Mouse (Mus musculus) stomach, postnatal 0 days (tissue): ENCODE results near the gene Btbd17.

Experiments used
- CTCF ChIP-seq: IDR thresholded peaks from 2 replicates; pipeline ENCODE4 v1.5.1; 2016; ENCODE audit warnings: antibody characterized with exemption, low read depth, mild to moderate bottlenecking, moderate library complexity
- EP300 ChIP-seq: optimal IDR thresholded peaks from 2 replicates; pipeline ENCODE3; 2016; ENCODE audit warnings: antibody characterized with exemption

DNA sequence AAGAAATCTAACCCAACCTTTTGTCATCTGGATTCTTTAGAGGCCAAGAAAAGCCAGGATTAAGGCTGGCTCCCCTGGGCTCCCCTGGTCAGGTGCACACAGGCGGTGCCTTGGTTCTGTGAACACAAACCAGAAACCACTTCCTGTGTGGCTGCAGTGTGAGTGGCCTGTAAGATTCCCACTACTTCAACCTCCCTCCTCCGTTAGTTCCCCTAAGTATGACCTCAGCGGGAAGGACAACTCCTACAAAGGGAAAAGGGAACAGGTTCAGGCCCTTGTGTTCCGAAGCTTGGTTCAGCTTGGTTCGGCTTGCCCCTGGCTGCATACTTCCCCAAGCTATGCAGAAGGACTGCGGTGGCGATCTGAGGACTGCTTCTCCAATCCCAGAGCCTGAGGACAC lies 22.4 kb upstream of the Btbd17 start:
- TF ChIP-seq CTCF (no peak), EP300 (no peak)
